31 mouse cellular contexts compared by ENCODE assay signal in the genomic region with DNA sequence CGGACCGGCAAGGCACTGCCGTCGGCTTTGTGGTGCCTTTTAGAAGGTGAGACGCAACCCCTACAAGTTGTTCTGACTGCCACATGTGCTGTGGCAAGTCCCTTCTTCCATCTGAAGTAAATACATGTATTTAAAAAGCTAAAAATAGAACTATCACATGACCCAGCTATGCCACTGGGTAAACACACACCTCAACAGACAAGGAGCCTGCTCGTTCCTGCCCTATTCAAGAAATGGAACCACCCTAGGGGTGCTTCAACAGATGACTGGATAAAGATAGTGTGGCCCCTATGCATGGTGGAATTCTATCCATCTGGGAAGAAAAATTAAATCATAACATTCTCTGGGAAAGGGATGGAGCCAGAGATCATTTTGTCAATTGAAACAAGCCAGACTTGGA. TPM values are rescaled to one million over a fixed set of nuclear protein-coding genes. Genes with fewer than 3 reads are reported as not detected.
"Had no signal": no experiment of that assay in that cellular context is flagged by ENCODE, and none has a peak within 500 bp of the region (broad histone marks: within the 10 kb centered on the region; RNA-seq: fewer than 3 reads in every experiment).

No protein-coding gene starts in this region.

- H3K4me2 ChIP-seq: heart, embryonic 11.5 days; heart, embryonic 13.5 days; heart, embryonic 15.5 days; hindbrain, embryonic 13.5 days; hindbrain, embryonic 15.5 days; kidney, embryonic 15.5 days; limb, embryonic 13.5 days; limb, embryonic 15.5 days; liver, embryonic 12.5 days had no signal

- DNase-seq: gastrocnemius, postnatal 14 days; gastrocnemius, postnatal 36 days; heart, adult 11 months; heart, adult 2 months; heart, postnatal 14 days; heart, postnatal 36 days; kidney, adult 11 months; layer of hippocampus, adult 9-11 months; layer of hippocampus, postnatal 36 days; left cerebral cortex, postnatal 4 days had no signal

- H3K36me3 ChIP-seq: heart, embryonic 13.5 days; heart, embryonic 15.5 days; hindbrain, embryonic 13.5 days; hindbrain, embryonic 15.5 days; kidney, embryonic 15.5 days; limb, embryonic 13.5 days; limb, embryonic 15.5 days; liver, embryonic 12.5 days had no signal

- H3K27me3 ChIP-seq: hindbrain, embryonic 15.5 days; limb, embryonic 13.5 days; limb, embryonic 15.5 days; liver, embryonic 12.5 days had no signal

- ATAC-seq: hindbrain, postnatal 0 days; intestine, embryonic 16.5 days; liver, embryonic 12.5 days had no signal

- H3K4me1 ChIP-seq: limb, embryonic 15.5 days had no signal

- H3K9ac ChIP-seq: heart, embryonic 13.5 days; heart, embryonic 15.5 days; hindbrain, embryonic 13.5 days; hindbrain, embryonic 15.5 days; kidney, embryonic 15.5 days; limb, embryonic 13.5 days; limb, embryonic 15.5 days; liver, embryonic 12.5 days had no signal

- H3K27ac ChIP-seq: heart, adult 2 months; heart, embryonic 13.5 days; heart, embryonic 15.5 days; hindbrain, embryonic 13.5 days; hindbrain, embryonic 15.5 days; hindbrain, postnatal 0 days; kidney, embryonic 15.5 days; kidney, postnatal 0 days; limb, embryonic 13.5 days; limb, embryonic 15.5 days; liver, embryonic 12.5 days had no signal

- H3K4me3 ChIP-seq: heart, adult 2 months; heart, embryonic 13.5 days; heart, embryonic 15.5 days; hindbrain, embryonic 13.5 days; hindbrain, embryonic 15.5 days; kidney, embryonic 15.5 days; limb, embryonic 13.5 days; limb, embryonic 15.5 days; liver, embryonic 12.5 days had no signal

- H3K9me3 ChIP-seq: heart, embryonic 13.5 days; heart, embryonic 15.5 days; hindbrain, embryonic 13.5 days; hindbrain, embryonic 15.5 days; kidney, embryonic 15.5 days; limb, embryonic 13.5 days; limb, embryonic 15.5 days; liver, embryonic 12.5 days had no signal

RNA-seq across cellular contexts. Expression of a gene that starts 14.5 kb away (rescaled TPM):
- total RNA-seq: gastrocnemius, adult 18-20 months; gastrocnemius, adult 8-10 months; gastrocnemius, postnatal 36 days; heart, adult 2 months; heart, postnatal 14 days; heart, postnatal 36 days; hindbrain, postnatal 0 days; layer of hippocampus, adult 18-20 months; layer of hippocampus, adult 8-10 months; layer of hippocampus, postnatal 36 days; left cerebral cortex, adult 18-20 months; liver, adult 2 months had no signal
- polyA plus RNA-seq: hindbrain, embryonic 11.5 days; kidney, adult 2 months; large intestine, adult 2 months; liver, adult 2 months had no signal

RNA-seq across cellular contexts. Expression of a gene that starts 19.0 kb away (rescaled TPM):
- total RNA-seq: gastrocnemius, adult 18-20 months; gastrocnemius, adult 8-10 months; layer of hippocampus, adult 18-20 months; left cerebral cortex, adult 18-20 months; liver, adult 2 months had no signal
